8 mouse cellular contexts compared by ENCODE assay signal in genomic region chr3:90253653-90254418, GRCm38 (mm10). TPM values are rescaled to one million over a fixed set of nuclear protein-coding genes. Genes with fewer than 3 reads are reported as not detected.
A peak's percentile ranks its signal among the peaks of the same experiment; 100 is the strongest.
DNase-seq lines count a peak whose midpoint lies in the region; ATAC-seq and TF ChIP-seq lines count a peak whose summit lies in the region.

TSS of gene Crtc2 (plus strand) at chr3:90254163.

- H3K36me3 ChIP-seq in hindbrain, embryonic 10.5 days: peaks cover 50% of the 10 kb centered on the region
- peaks cover 4% of the 10 kb centered on the region; the same call in 1 of the 2 replicates for H3K36me3 ChIP-seq in lung, postnatal 0 days (ENCODE audit: insufficient read depth, low read length)

- TF ChIP-seq CTCF in lung, postnatal 0 days (IDR thresholded peaks at IDR 0.05): no peak

- TF ChIP-seq EP300 in lung, postnatal 0 days (IDR thresholded peaks at IDR 0.05): no peak

- H3K4me2 ChIP-seq in lung, postnatal 0 days (replicated peaks; ENCODE audit: low read depth, low read length): peak within 1 kb of the TSS; percentile 72

- 3% methylated on average over 40 of the region's 40 CpGs for WGBS in hindbrain, embryonic 10.5 days
- WGBS in lung, postnatal 0 days: under 1% methylated on average over 38 of the region's 40 CpGs

- peak; percentile 92 for ATAC-seq in frontal cortex, adult (ENCODE audit: low TSS enrichment)
- peak; percentile 99 for ATAC-seq in lung, postnatal 0 days

- peak within 1 kb of the TSS; percentile 92 for H3K4me3 ChIP-seq in hindbrain, embryonic 10.5 days
- H3K4me3 ChIP-seq in lung, postnatal 0 days (ENCODE audit: low read depth, low read length): peak within 1 kb of the TSS; percentile 81

- no peaks in the 10 kb centered on the region for H3K9me3 ChIP-seq in hindbrain, embryonic 10.5 days
- no peaks in the 10 kb centered on the region for H3K9me3 ChIP-seq in lung, postnatal 0 days (ENCODE audit: low read length)

- H3K9ac ChIP-seq in lung, postnatal 0 days (replicated peaks; ENCODE audit: low read depth): peak within 1 kb of the TSS; percentile 91

- H3K27ac ChIP-seq in hindbrain, embryonic 10.5 days: peak within 1 kb of the TSS; percentile 93
- peak within 1 kb of the TSS; percentile 90 for H3K27ac ChIP-seq in lung, postnatal 0 days (ENCODE audit: low read length)

- H3K27me3 ChIP-seq in hindbrain, embryonic 10.5 days (ENCODE audit: insufficient read depth, poor library complexity, severe bottlenecking): no peaks in the 10 kb centered on the region
- no peaks in the 10 kb centered on the region for H3K27me3 ChIP-seq in lung, postnatal 0 days (replicated peaks; ENCODE audit: insufficient read depth, low read length)

- DNase-seq in MN1 (ENCODE audit: low spot score): peak; percentile 97
- peak; percentile 97 for DNase-seq in cerebellum, adult 9-10 months
- DNase-seq in hindbrain, embryonic 10.5 days (ENCODE audit: low spot score): peak; percentile 95
- DNase-seq in layer of hippocampus, adult 9-11 months: peak; percentile 99
- DNase-seq in lung, postnatal 0 days (ENCODE audit: low spot score): peak; percentile 99
- peak; percentile 85 for DNase-seq in ovary, postnatal 14 days (ENCODE audit: low spot score)
- peak; percentile 94 for DNase-seq in thymus, postnatal 14 days

- H3K4me1 ChIP-seq in hindbrain, embryonic 10.5 days (replicated peaks): peaks cover 33% of the 10 kb centered on the region
- H3K4me1 ChIP-seq in lung, postnatal 0 days (ENCODE audit: insufficient read depth, low read depth, low read length): peaks cover 11% of the 10 kb centered on the region; the same call in 1 of the 2 replicates

RNA-seq across cellular contexts. Expression of gene Crtc2, which starts in this region (rescaled TPM):
- polyA plus RNA-seq in hindbrain, embryonic 10.5 days (2016; fragmentation: Nextera tagmentation; extraction: Ambion mirVana): 20.8 and 28.4 TPM in 2 replicates
- polyA plus RNA-seq in lung, postnatal 0 days (2015; fragmentation: Nextera tagmentation; extraction: Ambion mirVana): 11.9 and 16.2 TPM in 2 replicates

Comparison
In these comparisons a context has a peak if more than half of its experiments do, and no peak if none do; other contexts are left out.
1. Peak in every context shown above with its lines: DNase-seq, ATAC-seq, H3K4me3 ChIP-seq and H3K27ac ChIP-seq.